Mouse (Mus musculus): ENCODE data around the gene Ctnna3.

- TF ChIP-seq CTCF (IDR thresholded peaks at IDR 0.05; ENCODE audit: control insufficient read depth, insufficient read depth, insufficient read length) (no peak), MYOG (IDR thresholded peaks at IDR 0.05; ENCODE audit: control insufficient read depth, extremely low read depth, insufficient read length) (no peak), MAX (IDR thresholded peaks at IDR 0.05) (no peak)
Measured at GRCm38 (mm10) chr10:64641093-64641492, 1211.2 kb downstream of the Ctnna3 start.
